Mouse (Mus musculus) G1E-ER4 (cell line): ENCODE data around the gene Gm5725. TPM values are rescaled to one million over a fixed set of nuclear protein-coding genes. Genes with fewer than 3 reads are reported as not detected.
"Not testable (repeated sequence)": the region's sequence is repeated elsewhere in the genome, so short reads cannot be mapped to it uniquely, and the experiment has no call there.

Experiments used
- GATA1 ChIP-seq: IDR thresholded peaks from one replicate; pipeline ENCODE4 v1.8.0; 2012; ENCODE audit warnings: low read length, inconsistent platforms
- polyA plus RNA-seq: library from polyadenylated mRNA; stranded (reverse); fragments of >175 nt; gene quantifications from 2 replicates; pipeline ENCODE4 v1.2.3, GENCODE M21; 2012

Gm5725 gene
- not detected in 2 replicates for polyA plus RNA-seq

- not testable (repeated sequence) for TF ChIP-seq GATA1
These were observed at the start of gene Gm5725 for GRCm38 (mm10) chr7:21844167-21844566. Gene Gm5725 (minus strand): TSS chr7:21844267.

DNA sequence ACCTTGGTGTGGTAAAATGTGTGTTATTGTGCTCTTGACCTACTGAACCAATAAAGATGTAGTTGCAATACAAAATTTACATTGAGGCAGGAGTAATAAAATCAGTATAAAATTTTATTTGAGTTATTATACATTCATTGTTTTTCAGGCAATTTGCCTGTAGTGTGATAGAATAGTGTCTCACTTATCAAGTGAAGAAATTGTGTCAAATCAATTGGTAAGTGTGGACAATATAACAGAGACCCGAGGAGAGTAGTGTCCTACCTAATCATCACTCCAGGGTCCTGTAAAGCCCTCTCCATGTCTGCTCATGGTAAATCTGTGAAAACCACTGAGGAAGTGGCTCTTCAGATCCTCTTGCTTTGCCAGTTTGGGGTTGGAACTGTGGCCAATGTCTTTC is 12.0 kb downstream of the Gm5725 start, which contains the start of gene Vmn1r135:
TSS of gene Vmn1r135 (plus strand) at position 301 of the 400 bp plus-strand sequence.
- TF ChIP-seq GATA1, result not testable (repeated sequence)

- not testable (repeated sequence) for TF ChIP-seq GATA1
These were observed 47.4 kb downstream of the Gm5725 start, which contains the start of gene Gm4177 for GRCm38 (mm10) chr7:21796628-21797027. Gene Gm4177 (minus strand): TSS chr7:21796728.

Other genes starting within 250 kb of the Gm5725 start
- gene Vmn1r132, start 230.2 kb downstream of the Gm5725 start, polyA plus RNA-seq, result not detected in 2 replicates
- not detected in 2 replicates for gene Gm4175, start 82.8 kb downstream of the Gm5725 start, polyA plus RNA-seq
- not detected in 2 replicates for gene Gm4177, start 47.5 kb downstream of the Gm5725 start, polyA plus RNA-seq
- gene Vmn1r135, start 11.9 kb downstream of the Gm5725 start, polyA plus RNA-seq, result not detected in 2 replicates
- gene Gm5891, start 77.0 kb upstream of the Gm5725 start, polyA plus RNA-seq, result not detected in 2 replicates
- not detected in 2 replicates for gene Vmn1r137, start 150.3 kb upstream of the Gm5725 start, polyA plus RNA-seq
- not detected in 2 replicates for gene Vmn1r138, start 184.6 kb upstream of the Gm5725 start, polyA plus RNA-seq
- not detected in 2 replicates for gene Gm6176, start 212.0 kb upstream of the Gm5725 start, polyA plus RNA-seq
- not detected in 2 replicates for gene Vmn1r139, start 224.8 kb upstream of the Gm5725 start, polyA plus RNA-seq